Mouse (Mus musculus): ENCODE results near the gene Slamf8.

GRCm38 (mm10) chr1:172582436-172582835 lies 7.9 kb downstream of the Slamf8 start:
- TF ChIP-seq POLR2A (IDR thresholded peaks at IDR 0.05; ENCODE audit: borderline replicate concordance, extremely low read depth, insufficient read depth, insufficient read length, poor library complexity, severe bottlenecking) = no peak
- TF ChIP-seq CTCF (IDR thresholded peaks at IDR 0.05; ENCODE audit: borderline replicate concordance, extremely low read depth, insufficient read depth, insufficient read length) = no peak

All from brain, embryonic 14.5 days (tissue).